8 mouse cellular contexts compared by ENCODE assay signal in the genomic region with DNA sequence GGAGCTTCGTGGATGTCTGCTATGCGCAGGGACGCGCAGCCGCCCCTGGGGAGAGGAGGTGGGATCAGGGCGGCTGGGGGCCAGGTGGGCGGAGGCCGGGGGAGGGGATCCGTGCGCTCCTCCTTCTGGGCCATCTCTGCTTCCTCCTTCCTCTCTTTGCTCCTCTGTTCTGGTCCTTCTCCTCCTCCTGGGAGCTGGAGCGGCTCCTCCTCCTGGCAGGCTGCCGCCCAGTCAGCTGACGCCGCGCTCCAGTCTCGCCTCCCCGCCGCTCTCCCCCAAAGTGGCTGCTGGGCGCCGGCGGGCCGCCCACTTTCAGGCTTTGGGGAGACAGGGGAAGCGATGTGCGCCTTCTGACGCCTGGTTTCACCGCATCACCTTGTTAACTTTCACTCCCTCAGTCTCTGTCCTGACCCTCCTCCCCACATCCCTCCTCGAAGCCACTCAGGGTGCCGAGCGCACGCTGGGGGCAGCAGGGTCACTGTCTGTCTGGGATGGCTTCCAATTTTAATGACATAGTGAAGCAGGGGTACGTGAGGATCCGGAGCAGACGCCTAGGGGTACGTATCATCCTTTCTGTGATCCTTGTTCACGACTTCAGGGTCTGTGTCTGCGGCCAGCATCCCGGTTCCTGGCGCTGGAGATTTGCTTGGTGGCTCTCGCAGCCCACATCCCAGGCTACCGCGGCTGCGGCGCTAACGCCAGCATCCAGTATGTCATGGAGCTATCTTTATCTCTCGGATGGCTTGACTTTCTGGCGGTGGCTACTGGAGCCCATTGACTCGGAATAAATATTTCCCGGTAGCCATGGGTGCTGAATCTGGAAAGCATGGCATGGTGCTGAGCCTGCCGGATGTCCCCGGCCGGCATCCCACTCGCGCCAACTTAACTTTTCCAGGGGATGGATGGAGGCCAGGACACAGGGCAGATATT. TPM values are rescaled to one million over a fixed set of nuclear protein-coding genes. Genes with fewer than 3 reads are reported as not detected.
DNase-seq lines count a peak whose midpoint lies in the region; ATAC-seq and TF ChIP-seq lines count a peak whose summit lies in the region.
"Had no signal": no experiment of that assay in that cellular context is flagged by ENCODE, and none has a peak within 500 bp of the region (broad histone marks: within the 10 kb centered on the region; RNA-seq: fewer than 3 reads in every experiment).

A gene (plus strand): TSS at position 176 of the 930 bp plus-strand sequence.

- under 1% methylated on average over 52 of the region's 53 CpGs for WGBS in cerebellum, adult 2 months
- 2% methylated on average over 53 of the region's 53 CpGs for WGBS in forebrain, embryonic 15.5 days
- 6% methylated on average over 43 of the region's 53 CpGs for WGBS in liver, embryonic 14.5 days (ENCODE audit: insufficient replicate concordance)
- 2% methylated on average over 53 of the region's 53 CpGs for WGBS in olfactory bulb, adult 2 months

- TF ChIP-seq EP300 in liver, embryonic 14.5 days (IDR thresholded peaks at IDR 0.05; ENCODE audit: low read depth), result no peak

- peak within 1 kb of the TSS; percentile 92 for H3K4me3 ChIP-seq in cerebellum, adult 2 months (replicated peaks; ENCODE audit: insufficient read depth, low read depth, low read length)
- H3K4me3 ChIP-seq in forebrain, embryonic 15.5 days, result peak within 1 kb of the TSS; percentile 53
- H3K4me3 ChIP-seq in liver, embryonic 14.5 days (ENCODE audit: insufficient read depth in 1 of 2, low read depth in 2 of 2, low read length in 2 of 2), result peak within 1 kb of the TSS; percentile 7 to 23; a peak in 2 of 4 replicates
- H3K4me3 ChIP-seq in olfactory bulb, adult 2 months (ENCODE audit: insufficient read depth, low read depth, low read length), result peak within 1 kb of the TSS; percentile 48
- H3K4me3 ChIP-seq: erythroblast, embryonic 14.5 days had no signal

- no peaks in the 10 kb centered on the region for H3K27me3 ChIP-seq in cerebellum, adult 2 months (ENCODE audit: control insufficient read depth, insufficient read depth, low read length)
- H3K27me3 ChIP-seq in forebrain, embryonic 15.5 days, result no peaks in the 10 kb centered on the region
- no peaks in the 10 kb centered on the region; the same call in 1 of the 2 replicates for H3K27me3 ChIP-seq in liver, embryonic 14.5 days (ENCODE audit: control insufficient read depth, insufficient read depth, low read length)

- H3K27ac ChIP-seq in cerebellum, adult 2 months (ENCODE audit: insufficient read depth, low read length), result peak within 1 kb of the TSS; percentile 88
- peak within 1 kb of the TSS; percentile 72 for H3K27ac ChIP-seq in forebrain, embryonic 15.5 days (replicated peaks)
- no peak within 1 kb of the TSS for H3K27ac ChIP-seq in liver, embryonic 14.5 days
- H3K27ac ChIP-seq in olfactory bulb, adult 2 months (ENCODE audit: insufficient read depth, low read depth, low read length), result no peak within 1 kb of the TSS

- 0 out of 2 replicates have a peak, but pooled peaks have one; percentile 21 for TF ChIP-seq POLR2A in cerebellum, adult 2 months (IDR thresholded peaks at IDR 0.05; ENCODE audit: borderline replicate concordance, insufficient read depth, low read length)
- no peak for TF ChIP-seq POLR2A in olfactory bulb, adult 2 months (IDR thresholded peaks at IDR 0.05; ENCODE audit: insufficient read depth, low read depth, low read length)

- H3K9me3 ChIP-seq in forebrain, embryonic 15.5 days, result no peaks in the 10 kb centered on the region
- H3K9me3 ChIP-seq in liver, embryonic 14.5 days (ENCODE audit: control insufficient read depth, low read length), result no peaks in the 10 kb centered on the region

- H3K4me1 ChIP-seq in cerebellum, adult 2 months (ENCODE audit: control insufficient read depth, insufficient read depth, low read length), result no peaks in the 10 kb centered on the region
- H3K4me1 ChIP-seq in forebrain, embryonic 15.5 days, result peaks cover 32% of the 10 kb centered on the region
- H3K4me1 ChIP-seq in liver, embryonic 14.5 days (replicated peaks; ENCODE audit: control insufficient read depth in 2 of 2, insufficient read depth in 2 of 2, low read length in 1 of 2), result no peaks in the 10 kb centered on the region
- peaks cover 5% of the 10 kb centered on the region; the same call in 1 of the 2 replicates for H3K4me1 ChIP-seq in olfactory bulb, adult 2 months (ENCODE audit: control insufficient read depth, insufficient read depth, low read length)

- H3K36me3 ChIP-seq in forebrain, embryonic 15.5 days, result no peaks in the 10 kb centered on the region
- no peaks in the 10 kb centered on the region for H3K36me3 ChIP-seq in liver, embryonic 14.5 days (replicated peaks; ENCODE audit: control insufficient read depth, insufficient read depth, low read depth)

- ATAC-seq in forebrain, embryonic 15.5 days (replicated peaks), result peak; percentile 91
- ATAC-seq in liver, embryonic 14.5 days (ENCODE audit: insufficient read depth), result no peak

- peak within 1 kb of the TSS; percentile 56 for H3K9ac ChIP-seq in forebrain, embryonic 15.5 days (replicated peaks)
- H3K9ac ChIP-seq in liver, embryonic 14.5 days (replicated peaks), result no peak within 1 kb of the TSS

- intact Hi-C loops in heart, postnatal 10 days (cut with DNase I), result no loop called here

- H3K4me2 ChIP-seq in forebrain, embryonic 15.5 days (replicated peaks), result peak within 1 kb of the TSS; percentile 68
- H3K4me2 ChIP-seq in liver, embryonic 14.5 days (ENCODE audit: low read depth), result no peak within 1 kb of the TSS; the same call in 1 of the 2 replicates

- TF ChIP-seq CTCF in cerebellum, adult 2 months (IDR thresholded peaks at IDR 0.05; ENCODE audit: borderline replicate concordance, insufficient read depth, low read depth, low read length), result no peak
- TF ChIP-seq CTCF in liver, embryonic 14.5 days (IDR thresholded peaks at IDR 0.05; ENCODE audit: low read depth), result no peak
- no peak for TF ChIP-seq CTCF in olfactory bulb, adult 2 months (IDR thresholded peaks at IDR 0.05; ENCODE audit: insufficient read depth, low read depth, low read length)

- DNase-seq in cerebellum, adult 2 months, result peak; percentile 89 to 90
- peak; percentile 75 to 82 for DNase-seq in heart, postnatal 10 days
- DNase-seq in layer of hippocampus, adult 18-20 months (ENCODE audit: low spot score in 2 of 2), result peak; percentile 87 to 89
- DNase-seq in liver, embryonic 14.5 days (ENCODE audit: low read depth in 3 of 3, low spot score in 3 of 3), result no peak
- DNase-seq in urinary bladder, postnatal 4 days (ENCODE audit: low spot score in 2 of 2), result peak; percentile 71 to 76

RNA-seq across cellular contexts. Expression of the gene that starts here (rescaled TPM):
- 16.2 and 18.6 TPM in 2 replicates for polyA plus RNA-seq in cerebellum, adult 2 months (2012; rRNA removed)
- polyA plus RNA-seq in forebrain, embryonic 15.5 days (2015; fragmentation: Nextera tagmentation; extraction: Ambion mirVana), result 73.9 and 76.7 TPM in 2 replicates
- under 1 TPM in 1 of 2 experiments, not detected in 1; 0.34 TPM for total RNA-seq in heart, postnatal 10 days (2021)
- 10 to 100 TPM; 13.2 to 15.4 TPM for total RNA-seq in layer of hippocampus, adult 18-20 months (2021)
- polyA plus RNA-seq in liver, embryonic 14.5 days (2012; rRNA removed), result 0.19 and 0.21 TPM in 2 replicates
- 0.15 and 0.20 TPM in 2 replicates for polyA plus RNA-seq in liver, embryonic 14.5 days (2014; fragmentation: Nextera tagmentation; extraction: Ambion mirVana)
- not detected in 2 replicates for polyA plus RNA-seq in olfactory bulb, adult 2 months (2012; ENCODE audit: insufficient read depth, insufficient read length, low replicate concordance, missing spikeins)
- polyA plus RNA-seq: erythroblast, embryonic 14.5 days had no signal

Comparison
In these comparisons a context has a peak if more than half of its experiments do, and no peak if none do; other contexts are left out.
1. RNA of the gene that starts here (total RNA-seq): 13.2 to 15.4 TPM in layer of hippocampus, adult 18-20 months; 0.34 TPM in heart, postnatal 10 days; every median in the first group is over 10 times any median in the second.
2. RNA of the gene that starts here (polyA plus RNA-seq): 73.9 to 76.7 TPM in forebrain, embryonic 15.5 days and 16.2 to 18.6 TPM in cerebellum, adult 2 months; 0.15 to 0.21 TPM in liver, embryonic 14.5 days and not detected in olfactory bulb, adult 2 months; every median in the first group is over 10 times any median in the second.
3. Peak in DNase-seq in heart, postnatal 10 days; RNA of the gene not detected or under 1 TPM.
4. DNase-seq: peak in cerebellum, adult 2 months (2 of 2), layer of hippocampus, adult 18-20 months (2 of 2) and urinary bladder, postnatal 4 days (2 of 2); none in liver, embryonic 14.5 days (0 of 3).
5. H3K27ac ChIP-seq: peak in cerebellum, adult 2 months (single experiment) and forebrain, embryonic 15.5 days (single experiment); none in liver, embryonic 14.5 days (single experiment) and olfactory bulb, adult 2 months (single experiment).
6. H3K4me3 ChIP-seq: peak in every context shown above with its lines; median percentile 92 in cerebellum, adult 2 months; 53 in forebrain, embryonic 15.5 days; 48 in olfactory bulb, adult 2 months; 15 in liver, embryonic 14.5 days.